Mouse (Mus musculus): Measurements from ENCODE around the gene Cds1.

GRCm38 (mm10) chr5:101768558-101768957 lies 3.6 kb downstream of the Cds1 start:
- TF ChIP-seq CTCF (IDR thresholded peaks at IDR 0.05; ENCODE audit: low read depth, low read length) (no peak), GATA1 (IDR thresholded peaks at IDR 0.05; ENCODE audit: borderline replicate concordance, low read length) (no peak), TAL1 (conservative IDR thresholded peaks at IDR 0.05; ENCODE audit: low read depth, low read length) (no peak)
